Mouse (Mus musculus) bone marrow macrophage, adult 2 months (primary cell): Measurements from ENCODE around the gene Pdzd2.

Experiments used
- CTCF ChIP-seq: IDR thresholded peaks from 2 replicates; pipeline ENCODE4 v1.5.1; 2012; ENCODE audit warnings: low read depth, mild to moderate bottlenecking, low read length, moderate library complexity
- POLR2A ChIP-seq: IDR thresholded peaks from 2 replicates; pipeline ENCODE4 v1.6.1; 2012; ENCODE audit warnings: mild to moderate bottlenecking, low read depth, low read length, borderline replicate concordance

DNA sequence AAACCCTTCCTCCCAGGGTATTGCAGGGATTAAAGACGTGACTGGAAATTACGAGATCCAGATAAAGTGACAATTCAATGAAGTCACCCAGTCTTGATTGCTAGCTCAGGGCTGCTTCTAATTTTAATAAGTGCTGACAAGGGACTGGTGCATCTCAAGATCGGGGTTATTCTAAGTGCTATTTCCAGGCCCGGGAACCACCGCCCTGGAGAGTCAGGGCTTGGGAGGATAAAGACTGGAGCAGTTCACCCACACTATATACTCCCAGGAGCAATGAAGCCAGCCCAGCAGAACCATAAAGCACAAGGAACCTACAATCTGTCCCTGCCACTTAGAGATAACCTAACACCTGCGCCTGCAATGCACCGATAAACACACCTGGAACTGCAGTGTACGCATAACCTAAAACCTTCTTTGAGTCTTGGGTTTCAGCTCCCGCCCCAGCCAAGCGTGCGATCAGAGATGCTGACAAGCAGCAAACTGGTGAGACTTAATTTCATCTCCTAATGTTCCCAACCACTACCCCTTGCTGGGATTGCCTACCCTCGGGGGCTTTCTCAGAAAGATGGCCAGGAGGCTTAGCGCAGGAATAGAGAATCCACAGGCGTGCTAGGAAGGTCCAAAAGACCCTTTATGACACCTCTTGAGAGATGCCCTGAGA lies 101.2 kb downstream of the Pdzd2 start:
- TF ChIP-seq CTCF (no peak), POLR2A (no peak)
